Mouse (Mus musculus): Measurements from ENCODE around the gene Olfr113. TPM values are rescaled to one million over a fixed set of nuclear protein-coding genes. Genes with fewer than 3 reads are reported as not detected.
A peak's percentile ranks its signal among the peaks of the same experiment; 100 is the strongest.
"Not testable (repeated sequence)": the region's sequence is repeated elsewhere in the genome, so short reads cannot be mapped to it uniquely, and the experiment has no call there.

The Olfr113 gene
- total RNA-seq (2017) = not detected in 2 replicates

- no peak for ATAC-seq (replicated peaks; ENCODE audit: low read depth, poor library complexity, severe bottlenecking)
Measured at GRCm38 (mm10) chr17:37577563-37577962, at the start of gene Olfr113. TSS of gene Olfr113 (minus strand) at chr17:37577663.

GRCm38 (mm10) chr17:37627009-37627408 is 49.5 kb upstream of the Olfr113 start, which contains the start of the genes Olfr115 and Olfr116:
TSS of gene Olfr115 (minus strand) at chr17:37627109.
TSS of gene Olfr116 (minus strand) at chr17:37627199.
- ATAC-seq (replicated peaks; ENCODE audit: low read depth, poor library complexity, severe bottlenecking) = no peak

- no peak for ATAC-seq (replicated peaks; ENCODE audit: low read depth, poor library complexity, severe bottlenecking)
Measured at GRCm38 (mm10) chr17:37592643-37593042, 15.2 kb upstream of the Olfr113 start, which contains the start of gene Olfr114. TSS of gene Olfr114 (minus strand) at chr17:37592743.

- ATAC-seq (replicated peaks; ENCODE audit: low read depth, poor library complexity, severe bottlenecking) = no peak
Measured at GRCm38 (mm10) chr17:37569351-37569750, 8.1 kb downstream of the Olfr113 start, which contains the start of gene Olfr112. TSS of gene Olfr112 (minus strand) at chr17:37569451.

GRCm38 (mm10) chr17:37558913-37559615 is 18.4 kb downstream of the Olfr113 start:
- no peak for ATAC-seq (replicated peaks; ENCODE audit: low read depth, poor library complexity, severe bottlenecking)

GRCm38 (mm10) chr17:37543800-37544435 is 33.5 kb downstream of the Olfr113 start:
- ATAC-seq (replicated peaks; ENCODE audit: low read depth, poor library complexity, severe bottlenecking) = no peak

GRCm38 (mm10) chr17:37541454-37542119 is 35.9 kb downstream of the Olfr113 start:
- ATAC-seq (replicated peaks; ENCODE audit: low read depth, poor library complexity, severe bottlenecking) = no peak

GRCm38 (mm10) chr17:37538416-37538815 is 39.0 kb downstream of the Olfr113 start:
- ATAC-seq (replicated peaks; ENCODE audit: low read depth, poor library complexity, severe bottlenecking) = not testable (repeated sequence)

GRCm38 (mm10) chr17:37535173-37535572 is 42.3 kb downstream of the Olfr113 start:
- no peak for ATAC-seq (replicated peaks; ENCODE audit: low read depth, poor library complexity, severe bottlenecking)

GRCm38 (mm10) chr17:37525427-37525826 is 52.0 kb downstream of the Olfr113 start:
- peak; percentile 90 for ATAC-seq (replicated peaks; ENCODE audit: low read depth, poor library complexity, severe bottlenecking)

GRCm38 (mm10) chr17:37524612-37525011 is 52.9 kb downstream of the Olfr113 start:
- peak; percentile 93 for ATAC-seq (replicated peaks; ENCODE audit: low read depth, poor library complexity, severe bottlenecking)

Other genes starting within 250 kb of the Olfr113 start
- gene Olfr103, start 238.0 kb downstream of the Olfr113 start, total RNA-seq (2017) = not detected in 2 replicates
- gene Olfr104-ps, start 218.1 kb downstream of the Olfr113 start, total RNA-seq (2017) = not detected in 2 replicates
- gene Olfr105-ps, start 198.6 kb downstream of the Olfr113 start, total RNA-seq (2017) = not detected in 2 replicates
- not detected in 2 replicates for gene Olfr106-ps, start 187.3 kb downstream of the Olfr113 start, total RNA-seq (2017)
- gene Olfr107, start 178.4 kb downstream of the Olfr113 start, total RNA-seq (2017) = not detected in 2 replicates
- not detected in 2 replicates for gene Olfr108, start 132.2 kb downstream of the Olfr113 start, total RNA-seq (2017)
- not detected in 2 replicates for gene Olfr109, start 118.7 kb downstream of the Olfr113 start, total RNA-seq (2017)
- gene H2-M2, start 94.1 kb downstream of the Olfr113 start, total RNA-seq (2017) = not detected in 2 replicates
- gene Olfr110, start 85.2 kb downstream of the Olfr113 start, total RNA-seq (2017) = not detected in 2 replicates
- not detected in 2 replicates for gene Olfr111, start 69.6 kb downstream of the Olfr113 start, total RNA-seq (2017)
- gene Olfr112, start 8.2 kb downstream of the Olfr113 start, total RNA-seq (2017) = not detected in 2 replicates
- gene Olfr114, start 15.1 kb upstream of the Olfr113 start, total RNA-seq (2017) = not detected in 2 replicates
- gene Olfr115, start 49.4 kb upstream of the Olfr113 start, total RNA-seq (2017) = not detected in 2 replicates
- gene Olfr116, start 49.5 kb upstream of the Olfr113 start, total RNA-seq (2017) = not detected in 2 replicates
- gene Olfr117, start 86.1 kb upstream of the Olfr113 start, total RNA-seq (2017) = not detected in 2 replicates
- not detected in 2 replicates for gene Olfr118, start 89.3 kb upstream of the Olfr113 start, total RNA-seq (2017)
- gene Olfr119, start 118.9 kb upstream of the Olfr113 start, total RNA-seq (2017) = not detected in 2 replicates
- gene Olfr120, start 144.1 kb upstream of the Olfr113 start, total RNA-seq (2017) = not detected in 2 replicates
- gene Olfr121, start 171.2 kb upstream of the Olfr113 start, total RNA-seq (2017) = not detected in 2 replicates
- gene Olfr122, start 190.9 kb upstream of the Olfr113 start, total RNA-seq (2017) = not detected in 2 replicates
- gene Olfr123, start 215.9 kb upstream of the Olfr113 start, total RNA-seq (2017) = not detected in 2 replicates
- gene Olfr124, start 222.2 kb upstream of the Olfr113 start, total RNA-seq (2017) = not detected in 2 replicates

Measured in common myeloid progenitor, adult 5-6 weeks (primary cell).